Mouse (Mus musculus): Measurements from ENCODE around the gene Nek7. TPM values are rescaled to one million over a fixed set of nuclear protein-coding genes. Genes with fewer than 3 reads are reported as not detected.
A peak's percentile ranks its signal among the peaks of the same experiment; 100 is the strongest.

Gene Nek7
- total and polyA plus RNA-seq, 3 experiments, result 17.3 to 79.7 (median 69.9) TPM

GRCm38 (mm10) chr1:138568434-138569232 lies 51.3 kb downstream of the Nek7 start:
- Histone ChIP-seq H3K4me1 (ENCODE audit: control insufficient read depth, insufficient read depth, low read length) (peaks cover 17% of the 10 kb centered on the region), H3K27me3 (ENCODE audit: control insufficient read depth, insufficient read depth, low read length) (no peaks in the 10 kb centered on the region), H3K36me3 (ENCODE audit: control insufficient read depth, insufficient read depth, low read length) (peaks cover 19% of the 10 kb centered on the region), H3K79me2 (replicated peaks; ENCODE audit: control insufficient read depth, insufficient read depth, low read length) (peaks cover 5% of the 10 kb centered on the region), H3K9ac (ENCODE audit: low read depth, low read length) (no peak overlapping the region), H3K27ac (peak overlapping the region; percentile 42), H3K4me3 (no peak overlapping the region)
- DNase-seq, result peak in 1 of 2 experiments; percentile 44
- no peak for TF ChIP-seq EP300 (IDR thresholded peaks at IDR 0.05; ENCODE audit: insufficient read depth, low read depth, low read length)
- 67% methylated on average over 6 of the region's 6 CpGs for WGBS
- intact Hi-C loops (cut with DNase I), result no loop called here

- peak overlapping the region; percentile 42; the same call in 1 of the 2 replicates for H3K27ac ChIP-seq
These were observed 52.0 kb downstream of the Nek7 start for GRCm38 (mm10) chr1:138567946-138568345.

GRCm38 (mm10) chr1:138564677-138565076 lies 55.3 kb downstream of the Nek7 start:
- no peak for DNase-seq
- intact Hi-C loops (cut with DNase I), result no loop called here
- Histone ChIP-seq H3K9ac (ENCODE audit: low read depth, low read length) (no peak overlapping the region), H3K36me3 (ENCODE audit: control insufficient read depth, insufficient read depth, low read length) (peaks cover 14% of the 10 kb centered on the region), H3K4me3 (no peak overlapping the region), H3K27me3 (ENCODE audit: control insufficient read depth, insufficient read depth, low read length) (no peaks in the 10 kb centered on the region), H3K79me2 (replicated peaks; ENCODE audit: control insufficient read depth, insufficient read depth, low read length) (peaks cover 7% of the 10 kb centered on the region), H3K4me1 (ENCODE audit: control insufficient read depth, insufficient read depth, low read length) (peaks cover 6% of the 10 kb centered on the region), H3K27ac (no peak overlapping the region)
- 67% methylated on average over 6 of the region's 6 CpGs for WGBS
- TF ChIP-seq EP300 (IDR thresholded peaks at IDR 0.05; ENCODE audit: insufficient read depth, low read depth, low read length) (no peak), CTCF (IDR thresholded peaks at IDR 0.05) (no peak), POLR2A (IDR thresholded peaks at IDR 0.05; ENCODE audit: insufficient read depth, low read depth, low read length) (no peak)

More at GRCm38 (mm10) chr1:138567946-138568345, 52.0 kb downstream of the Nek7 start:
- WGBS, result 46% methylated on average over 9 of the region's 9 CpGs
- Histone ChIP-seq H3K9ac (ENCODE audit: low read depth, low read length) (no peak overlapping the region), H3K4me1 (ENCODE audit: control insufficient read depth, insufficient read depth, low read length) (peaks cover 17% of the 10 kb centered on the region), H3K36me3 (ENCODE audit: control insufficient read depth, insufficient read depth, low read length) (peaks cover 19% of the 10 kb centered on the region), H3K27me3 (ENCODE audit: control insufficient read depth, insufficient read depth, low read length) (no peaks in the 10 kb centered on the region), H3K4me3 (no peak overlapping the region), H3K79me2 (replicated peaks; ENCODE audit: control insufficient read depth, insufficient read depth, low read length) (peaks cover 5% of the 10 kb centered on the region)
- DNase-seq, result peak; percentile 48 to 50
- intact Hi-C loops (cut with DNase I), result no loop called here
- no peak for TF ChIP-seq EP300 (IDR thresholded peaks at IDR 0.05; ENCODE audit: insufficient read depth, low read depth, low read length)
- no peak for TF ChIP-seq POLR2A (IDR thresholded peaks at IDR 0.05; ENCODE audit: insufficient read depth, low read depth, low read length)
- TF ChIP-seq CTCF (IDR thresholded peaks at IDR 0.05), result no peak

GRCm38 (mm10) chr1:138560733-138561132 lies 59.2 kb downstream of the Nek7 start:
- Histone ChIP-seq H3K36me3 (ENCODE audit: control insufficient read depth, insufficient read depth, low read length) (no peaks in the 10 kb centered on the region), H3K9ac (ENCODE audit: low read depth, low read length) (no peak overlapping the region), H3K79me2 (replicated peaks; ENCODE audit: control insufficient read depth, insufficient read depth, low read length) (peaks cover 7% of the 10 kb centered on the region; the same call in 1 of the 2 replicates), H3K4me1 (ENCODE audit: control insufficient read depth, insufficient read depth, low read length) (peaks cover 2% of the 10 kb centered on the region; the same call in 1 of the 2 replicates), H3K27ac (no peak overlapping the region), H3K4me3 (no peak overlapping the region), H3K27me3 (ENCODE audit: control insufficient read depth, insufficient read depth, low read length) (no peaks in the 10 kb centered on the region)
- no peak for DNase-seq
- TF ChIP-seq CTCF (IDR thresholded peaks at IDR 0.05), result no peak
- TF ChIP-seq POLR2A (IDR thresholded peaks at IDR 0.05; ENCODE audit: insufficient read depth, low read depth, low read length), result no peak
- no peak for TF ChIP-seq EP300 (IDR thresholded peaks at IDR 0.05; ENCODE audit: insufficient read depth, low read depth, low read length)
- intact Hi-C loops (cut with DNase I), result no loop called here
- WGBS, result 84% methylated on average over 12 of the region's 12 CpGs

GRCm38 (mm10) chr1:138559213-138560101 lies 60.5 kb downstream of the Nek7 start:
- no peaks in the 10 kb centered on the region for H3K36me3 ChIP-seq (ENCODE audit: control insufficient read depth, insufficient read depth, low read length)
- no peak overlapping the region for H3K4me3 ChIP-seq
- intact Hi-C loops (cut with DNase I), result loop anchor here (1.0 to 5.0 kb wide), 4 partner anchors 62 to 232 kb away; no protein-coding TSS in a partner anchor
- no peak for TF ChIP-seq CTCF (IDR thresholded peaks at IDR 0.05)
- no peak for TF ChIP-seq POLR2A (IDR thresholded peaks at IDR 0.05; ENCODE audit: insufficient read depth, low read depth, low read length)
- TF ChIP-seq EP300 (IDR thresholded peaks at IDR 0.05; ENCODE audit: insufficient read depth, low read depth, low read length), result no peak
- DNase-seq, result no peak
- H3K9ac ChIP-seq (ENCODE audit: low read depth, low read length), result no peak overlapping the region
- 78% methylated on average over 12 of the region's 12 CpGs for WGBS
- H3K79me2 ChIP-seq (replicated peaks; ENCODE audit: control insufficient read depth, insufficient read depth, low read length), result peaks cover 8% of the 10 kb centered on the region; the same call in 1 of the 2 replicates
- no peak overlapping the region for H3K27ac ChIP-seq
- peaks cover 2% of the 10 kb centered on the region; the same call in 1 of the 2 replicates for H3K4me1 ChIP-seq (ENCODE audit: control insufficient read depth, insufficient read depth, low read length)
- no peaks in the 10 kb centered on the region for H3K27me3 ChIP-seq (ENCODE audit: control insufficient read depth, insufficient read depth, low read length)

All from heart, adult 2 months (tissue).